Mouse (Mus musculus) left cerebral cortex, adult 11 months (tissue): ENCODE measurements around the gene Sbf2.
"Not testable (repeated sequence)": the region's sequence is repeated elsewhere in the genome, so short reads cannot be mapped to it uniquely, and the experiment has no call there.

Experiments
- DNase-seq: peaks from one replicate; pipeline ENCODE4 v3.0.0; 2022; ENCODE audit warnings: low spot score

Gene Sbf2

GRCm38 (mm10) chr7:110388889-110389288 is 225.8 kb downstream of the Sbf2 start:
- not testable (repeated sequence) for DNase-seq

GRCm38 (mm10) chr7:110387565-110387964 is 227.2 kb downstream of the Sbf2 start:
- no peak for DNase-seq

- no peak for DNase-seq
Observed at GRCm38 (mm10) chr7:110385482-110385881, 229.2 kb downstream of the Sbf2 start.

GRCm38 (mm10) chr7:110384343-110384742 is 230.4 kb downstream of the Sbf2 start:
- no peak for DNase-seq

GRCm38 (mm10) chr7:110381625-110382024 is 233.1 kb downstream of the Sbf2 start:
- DNase-seq: no peak

- peak; percentile 8 for DNase-seq
Observed at GRCm38 (mm10) chr7:110379335-110379914, 235.3 kb downstream of the Sbf2 start.

DNA sequence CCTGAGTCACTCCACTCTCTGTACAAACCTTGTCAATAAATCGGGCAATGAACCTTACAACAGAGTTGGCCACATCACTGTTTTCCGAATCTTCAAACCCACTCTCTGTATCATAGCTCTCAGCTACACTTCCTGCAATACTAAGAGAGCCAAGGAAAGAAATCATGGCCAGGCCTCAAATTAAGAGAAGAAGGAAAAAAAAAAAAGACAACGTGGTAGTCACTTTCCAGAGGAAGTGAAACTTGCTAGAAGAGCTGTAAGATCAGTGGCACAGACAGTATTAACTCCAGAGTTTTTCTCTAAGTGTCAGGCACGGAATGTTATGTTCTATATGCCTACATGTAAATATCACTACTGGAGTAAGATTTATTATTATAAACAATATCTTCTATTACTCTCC is 242.2 kb downstream of the Sbf2 start:
- DNase-seq: no peak

- DNase-seq: no peak
Observed at GRCm38 (mm10) chr7:110362005-110362404, 252.7 kb downstream of the Sbf2 start.

GRCm38 (mm10) chr7:110361516-110361915 is 253.2 kb downstream of the Sbf2 start:
- DNase-seq: no peak

DNA sequence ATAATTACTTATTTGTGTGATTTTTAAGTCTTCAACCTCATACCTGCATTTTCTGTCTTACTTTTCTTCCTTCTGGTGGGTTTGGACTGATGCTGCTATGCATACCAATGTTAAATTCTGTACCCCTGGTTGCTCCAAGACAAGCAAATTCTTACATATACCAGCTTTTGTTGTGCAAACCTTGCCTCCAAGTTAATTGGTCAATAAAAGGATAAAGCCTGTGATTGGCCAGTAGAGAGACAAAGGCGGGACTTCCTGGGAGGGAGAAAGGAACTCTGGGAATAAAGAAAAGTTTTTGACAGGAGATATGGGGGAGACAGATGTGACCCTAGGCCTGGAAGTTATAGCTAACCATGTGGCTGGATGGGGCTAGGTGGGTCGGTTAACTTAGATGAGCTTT is 255.3 kb downstream of the Sbf2 start:
- no peak for DNase-seq

GRCm38 (mm10) chr7:110353971-110354370 is 260.8 kb downstream of the Sbf2 start:
- DNase-seq: no peak

GRCm38 (mm10) chr7:110347250-110347649 is 267.5 kb downstream of the Sbf2 start:
- no peak for DNase-seq

- DNase-seq: no peak
Observed at GRCm38 (mm10) chr7:110337601-110338000, 277.1 kb downstream of the Sbf2 start.

DNA sequence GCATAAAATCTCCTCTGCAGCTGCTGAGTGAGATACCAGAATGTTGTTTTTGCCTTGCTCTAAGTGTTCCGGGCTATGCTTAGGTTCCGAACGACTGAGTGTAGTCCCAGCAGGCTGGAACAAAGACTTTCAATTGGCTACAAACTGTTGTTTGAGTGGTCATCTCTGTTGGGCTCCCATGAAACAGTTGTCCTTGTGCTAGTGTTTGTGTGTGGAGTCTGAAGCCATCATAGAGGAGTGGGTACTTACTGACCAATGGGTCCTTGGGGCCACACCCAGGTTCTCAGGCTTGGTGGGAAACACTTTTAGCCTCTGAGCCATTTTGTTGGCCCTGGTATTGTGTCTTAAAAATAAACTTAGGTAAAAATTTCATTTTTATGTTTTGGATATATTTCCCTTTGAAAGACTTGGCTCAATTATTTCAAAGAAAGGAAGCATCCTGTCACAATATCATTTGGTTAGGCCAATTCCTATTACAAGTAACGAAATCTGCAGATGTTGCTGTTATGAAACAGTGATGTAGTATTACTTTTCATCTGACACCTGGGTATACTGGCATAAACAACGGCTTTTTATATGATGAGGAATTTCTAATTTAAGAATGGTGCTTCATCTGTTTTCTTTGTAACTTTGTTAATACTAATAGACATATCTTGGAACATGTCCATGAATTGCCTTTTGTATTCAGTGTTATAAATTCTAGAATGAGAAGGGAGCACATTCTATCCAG is 289.2 kb downstream of the Sbf2 start:
- DNase-seq: no peak

DNA sequence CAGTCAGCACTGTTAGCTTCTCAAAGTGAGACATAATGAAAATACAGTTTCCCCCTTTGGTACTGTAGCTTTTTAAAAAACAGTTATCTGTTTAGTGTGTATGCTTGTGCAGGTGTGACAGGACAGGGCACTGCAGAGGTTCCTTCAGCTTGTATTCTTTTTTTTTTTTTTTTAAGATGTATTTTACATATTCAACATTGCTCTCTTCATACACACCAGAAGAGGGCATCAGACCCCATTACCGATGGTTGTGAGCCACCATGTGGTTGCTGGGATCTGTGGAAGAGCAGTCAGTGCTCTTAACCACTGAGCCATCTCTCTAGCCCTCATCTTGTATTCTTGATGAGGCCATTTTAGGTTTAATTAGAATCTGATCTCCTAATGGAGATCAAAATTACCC is 289.9 kb downstream of the Sbf2 start:
- DNase-seq: no peak

DNA sequence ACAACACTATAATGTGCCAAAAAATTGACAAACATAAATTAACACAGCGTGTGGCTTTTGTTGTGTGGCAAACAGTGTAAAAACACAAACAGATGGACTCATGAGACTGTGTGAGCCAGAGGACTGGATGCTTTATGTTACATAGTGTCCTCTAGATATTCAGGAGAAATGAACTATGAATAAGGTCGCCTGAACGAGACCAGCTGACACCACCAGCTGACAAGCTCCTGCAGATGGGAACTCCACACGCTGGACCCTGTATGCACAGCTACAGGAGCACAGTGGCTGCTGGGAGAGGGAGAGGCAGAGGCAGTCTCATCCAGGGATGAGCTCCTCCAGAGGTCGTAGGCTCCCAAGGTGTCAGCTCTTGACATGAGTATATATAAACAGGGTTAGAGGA is 293.6 kb downstream of the Sbf2 start:
- no peak for DNase-seq

DNA sequence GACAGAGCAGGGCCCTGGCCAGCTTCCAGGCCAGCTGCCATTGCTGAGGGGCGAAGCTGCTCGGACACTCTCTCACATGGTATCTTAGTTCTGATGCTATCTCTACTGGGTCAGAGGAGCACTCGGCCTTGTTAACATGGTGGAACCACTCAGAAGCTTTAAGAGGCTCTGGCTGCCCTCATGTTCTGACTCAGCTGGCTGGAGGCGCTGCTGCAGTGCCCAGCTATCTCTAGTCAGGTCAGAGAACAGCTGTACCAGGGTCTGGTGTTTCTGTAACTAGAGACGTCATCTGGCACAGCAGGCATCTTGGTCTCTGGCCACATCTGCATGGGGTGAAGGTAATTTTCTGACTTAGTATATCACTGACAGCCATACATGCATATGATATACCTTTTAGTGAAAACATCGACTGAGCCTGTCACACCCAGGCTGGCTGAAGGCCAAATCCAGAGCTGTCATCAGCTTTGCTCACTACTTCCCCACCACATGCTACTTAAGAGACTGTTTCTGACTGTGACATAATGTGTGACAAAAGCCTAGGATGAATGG is 295.7 kb downstream of the Sbf2 start:
- DNase-seq: no peak

DNA sequence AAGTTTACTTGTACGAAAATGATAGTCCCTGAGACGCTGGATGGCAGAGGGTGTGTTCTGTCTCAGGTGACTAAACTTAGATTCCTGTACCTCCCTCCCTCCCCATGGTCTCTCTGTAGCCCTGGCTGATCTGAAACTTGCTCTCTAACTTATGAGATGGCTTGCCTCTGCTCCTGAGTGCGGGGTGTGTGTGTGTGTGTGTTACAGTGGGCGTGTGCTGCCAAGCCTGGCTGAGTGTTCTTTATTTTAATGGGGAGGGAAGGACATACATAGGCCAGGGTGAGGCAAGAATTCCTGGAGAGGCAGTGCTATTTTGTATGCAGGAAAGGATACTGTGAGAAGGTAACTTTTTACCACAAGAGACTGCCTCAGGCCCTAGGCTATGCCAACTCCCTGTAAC is 297.3 kb downstream of the Sbf2 start:
- DNase-seq: no peak

DNA sequence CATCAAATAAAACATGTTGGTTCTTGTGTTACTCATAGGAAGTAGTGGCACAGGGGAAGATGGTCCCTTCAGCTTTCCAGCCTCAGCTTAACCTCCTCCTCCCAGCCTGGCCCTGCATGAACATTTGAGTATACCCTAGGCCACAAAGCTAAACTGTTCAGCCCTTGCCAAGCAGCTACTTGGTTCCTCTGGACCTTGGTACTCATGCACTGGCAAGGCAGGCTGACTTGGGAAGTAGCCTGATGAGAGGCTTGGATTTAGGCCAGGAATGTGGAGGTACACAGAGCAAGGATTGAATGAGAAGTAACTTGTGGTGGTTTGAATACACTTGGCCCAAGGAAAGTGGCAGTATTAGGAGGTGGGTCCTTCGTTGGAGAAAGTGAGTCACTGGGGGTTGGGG is 299.4 kb downstream of the Sbf2 start:
- no peak for DNase-seq

- DNase-seq: no peak
Observed at GRCm38 (mm10) chr7:110314401-110314890, 300.3 kb downstream of the Sbf2 start.

- DNase-seq: no peak
Observed at GRCm38 (mm10) chr7:110313392-110314055, 301.2 kb downstream of the Sbf2 start.

GRCm38 (mm10) chr7:110309246-110309645 is 305.5 kb downstream of the Sbf2 start:
- DNase-seq: no peak

- DNase-seq: no peak
Observed at GRCm38 (mm10) chr7:110307741-110308140, 307.0 kb downstream of the Sbf2 start.
